Mouse (Mus musculus): ENCODE data around the gene Tac2. TPM values are rescaled to one million over a fixed set of nuclear protein-coding genes. Genes with fewer than 3 reads are reported as not detected.

Tac2 gene
- polyA plus RNA-seq, 1 experiment from 2014 or later = 18.4 TPM

- H3K9ac ChIP-seq = no peak overlapping the region
- 81% methylated on average over 7 of the region's 7 CpGs for WGBS (ENCODE audit: insufficient replicate concordance)
- no peaks in the 10 kb centered on the region for H3K9me3 ChIP-seq (replicated peaks)
- no peak for ATAC-seq (ENCODE audit: insufficient read depth)
- H3K4me3 ChIP-seq (replicated peaks) = no peak overlapping the region
- peaks cover 11% of the 10 kb centered on the region for H3K4me1 ChIP-seq (replicated peaks)
- no peaks in the 10 kb centered on the region for H3K27me3 ChIP-seq
- no peak overlapping the region for H3K27ac ChIP-seq (replicated peaks)
- peaks cover 64% of the 10 kb centered on the region for H3K36me3 ChIP-seq (replicated peaks)
- no peak overlapping the region for H3K4me2 ChIP-seq
These were observed 28.5 kb upstream of the Tac2 start for GRCm38 (mm10) chr10:127695775-127696174.

GRCm38 (mm10) chr10:127698966-127699365, 25.3 kb upstream of the Tac2 start:
- WGBS (ENCODE audit: insufficient replicate concordance) = 83% methylated on average over 7 of the region's 7 CpGs
- Histone ChIP-seq H3K9me3 (replicated peaks) (no peaks in the 10 kb centered on the region), H3K27ac (replicated peaks) (no peak overlapping the region)

GRCm38 (mm10) chr10:127703299-127703698, 21.0 kb upstream of the Tac2 start:
- no peak overlapping the region for H3K4me3 ChIP-seq (replicated peaks)
- ATAC-seq (ENCODE audit: insufficient read depth) = no peak
- 36% methylated on average over 4 of the region's 4 CpGs for WGBS (ENCODE audit: insufficient replicate concordance)

More at GRCm38 (mm10) chr10:127698966-127699365, 25.3 kb upstream of the Tac2 start:
- Histone ChIP-seq H3K9ac (no peak overlapping the region), H3K27me3 (no peaks in the 10 kb centered on the region), H3K4me3 (replicated peaks) (no peak overlapping the region), H3K4me2 (no peak overlapping the region), H3K36me3 (replicated peaks) (peaks cover 42% of the 10 kb centered on the region), H3K4me1 (replicated peaks) (peaks cover 11% of the 10 kb centered on the region)
- no peak for ATAC-seq (ENCODE audit: insufficient read depth)

GRCm38 (mm10) chr10:127704293-127704692, 20.0 kb upstream of the Tac2 start:
- H3K4me3 ChIP-seq (replicated peaks) = no peak overlapping the region
- H3K27me3 ChIP-seq = 0 out of 2 replicates have a peak, but pooled peaks cover 2% of the 10 kb centered on the region
- no peak for ATAC-seq (ENCODE audit: insufficient read depth)
- H3K27ac ChIP-seq (replicated peaks) = no peak overlapping the region
- no peaks in the 10 kb centered on the region for H3K9me3 ChIP-seq (replicated peaks)
- 0 out of 2 replicates have a peak, but pooled peaks cover under 1% of the 10 kb centered on the region for H3K36me3 ChIP-seq (replicated peaks)
- WGBS (ENCODE audit: insufficient replicate concordance) = 41% methylated on average over 2 of the region's 2 CpGs
- H3K4me2 ChIP-seq = no peak overlapping the region
- H3K9ac ChIP-seq = no peak overlapping the region
- no peaks in the 10 kb centered on the region; the same call in 1 of the 2 replicates for H3K4me1 ChIP-seq (replicated peaks)

More at GRCm38 (mm10) chr10:127703299-127703698, 21.0 kb upstream of the Tac2 start:
- 0 out of 2 replicates have a peak, but pooled peaks cover 2% of the 10 kb centered on the region for H3K27me3 ChIP-seq
- no peaks in the 10 kb centered on the region; the same call in 1 of the 2 replicates for H3K4me1 ChIP-seq (replicated peaks)
- H3K9me3 ChIP-seq (replicated peaks) = no peaks in the 10 kb centered on the region
- H3K9ac ChIP-seq = no peak overlapping the region
- no peak overlapping the region for H3K4me2 ChIP-seq
- peaks cover 8% of the 10 kb centered on the region for H3K36me3 ChIP-seq (replicated peaks)
- no peak overlapping the region for H3K27ac ChIP-seq (replicated peaks)

GRCm38 (mm10) chr10:127704766-127705220, 19.5 kb upstream of the Tac2 start, which contains the start of gene Myo1a:
Gene Myo1a, plus strand, starts transcription at chr10:127705170.
- H3K9ac ChIP-seq = no peak within 1 kb of the TSS
- H3K4me2 ChIP-seq = no peak within 1 kb of the TSS
- 0 out of 2 replicates have a peak, but pooled peaks cover 2% of the 10 kb centered on the region for H3K27me3 ChIP-seq
- no peak within 1 kb of the TSS for H3K4me3 ChIP-seq (replicated peaks)
- H3K4me1 ChIP-seq (replicated peaks) = no peaks in the 10 kb centered on the region; the same call in 1 of the 2 replicates
- WGBS (ENCODE audit: insufficient replicate concordance) = 43% methylated on average over 2 of the region's 2 CpGs
- no peak for ATAC-seq (ENCODE audit: insufficient read depth)
- no peaks in the 10 kb centered on the region for H3K36me3 ChIP-seq (replicated peaks)
- no peak within 1 kb of the TSS for H3K27ac ChIP-seq (replicated peaks)
- no peaks in the 10 kb centered on the region for H3K9me3 ChIP-seq (replicated peaks)

GRCm38 (mm10) chr10:127705783-127706182, 18.5 kb upstream of the Tac2 start:
- 0 out of 2 replicates have a peak, but pooled peaks cover 2% of the 10 kb centered on the region for H3K27me3 ChIP-seq
- no peak overlapping the region for H3K9ac ChIP-seq
- no peaks in the 10 kb centered on the region for H3K36me3 ChIP-seq (replicated peaks)
- 38% methylated on average over 4 of the region's 4 CpGs for WGBS (ENCODE audit: insufficient replicate concordance)
- no peaks in the 10 kb centered on the region; the same call in 1 of the 2 replicates for H3K4me1 ChIP-seq (replicated peaks)
- H3K9me3 ChIP-seq (replicated peaks) = no peaks in the 10 kb centered on the region
- H3K27ac ChIP-seq (replicated peaks) = no peak overlapping the region
- no peak overlapping the region for H3K4me3 ChIP-seq (replicated peaks)
- no peak for ATAC-seq (ENCODE audit: insufficient read depth)
- H3K4me2 ChIP-seq = no peak overlapping the region

GRCm38 (mm10) chr10:127707721-127708120, 16.6 kb upstream of the Tac2 start:
- H3K9me3 ChIP-seq (replicated peaks) = no peaks in the 10 kb centered on the region
- WGBS (ENCODE audit: insufficient replicate concordance) = 63% methylated on average over 7 of the region's 7 CpGs
- no peak overlapping the region for H3K27ac ChIP-seq (replicated peaks)
- H3K9ac ChIP-seq = no peak overlapping the region
- ATAC-seq (ENCODE audit: insufficient read depth) = no peak
- 0 out of 2 replicates have a peak, but pooled peaks cover 2% of the 10 kb centered on the region for H3K27me3 ChIP-seq
- no peaks in the 10 kb centered on the region for H3K36me3 ChIP-seq (replicated peaks)
- no peak overlapping the region for H3K4me3 ChIP-seq (replicated peaks)
- H3K4me1 ChIP-seq (replicated peaks) = no peaks in the 10 kb centered on the region; the same call in 1 of the 2 replicates
- H3K4me2 ChIP-seq = no peak overlapping the region

- H3K36me3 ChIP-seq (replicated peaks) = no peaks in the 10 kb centered on the region
- WGBS (ENCODE audit: insufficient replicate concordance) = 67% methylated on average over 3 of the region's 3 CpGs
- H3K9ac ChIP-seq = no peak overlapping the region
- no peaks in the 10 kb centered on the region; the same call in 1 of the 2 replicates for H3K4me1 ChIP-seq (replicated peaks)
- no peak overlapping the region for H3K4me3 ChIP-seq (replicated peaks)
- no peaks in the 10 kb centered on the region for H3K9me3 ChIP-seq (replicated peaks)
- no peak for ATAC-seq (ENCODE audit: insufficient read depth)
- no peak overlapping the region for H3K27ac ChIP-seq (replicated peaks)
- H3K27me3 ChIP-seq = peaks cover 6% of the 10 kb centered on the region; the same call in 1 of the 2 replicates
- H3K4me2 ChIP-seq = no peak overlapping the region
These were observed 15.4 kb upstream of the Tac2 start for GRCm38 (mm10) chr10:127708850-127709370.

GRCm38 (mm10) chr10:127710331-127710730, 13.9 kb upstream of the Tac2 start:
- WGBS (ENCODE audit: insufficient replicate concordance) = 69% methylated on average over 13 of the region's 13 CpGs
- no peaks in the 10 kb centered on the region; the same call in 1 of the 2 replicates for H3K4me1 ChIP-seq (replicated peaks)
- peaks cover 6% of the 10 kb centered on the region; the same call in 1 of the 2 replicates for H3K27me3 ChIP-seq
- H3K4me3 ChIP-seq (replicated peaks) = no peak overlapping the region
- H3K27ac ChIP-seq (replicated peaks) = no peak overlapping the region
- no peak overlapping the region for H3K4me2 ChIP-seq
- H3K36me3 ChIP-seq (replicated peaks) = no peaks in the 10 kb centered on the region
- H3K9ac ChIP-seq = no peak overlapping the region
- no peaks in the 10 kb centered on the region for H3K9me3 ChIP-seq (replicated peaks)
- no peak for ATAC-seq (ENCODE audit: insufficient read depth)

- no peak for ATAC-seq (ENCODE audit: insufficient read depth)
- H3K4me3 ChIP-seq (replicated peaks) = no peak overlapping the region
- H3K4me2 ChIP-seq = no peak overlapping the region
- no peaks in the 10 kb centered on the region for H3K4me1 ChIP-seq (replicated peaks)
- H3K9ac ChIP-seq = no peak overlapping the region
- H3K36me3 ChIP-seq (replicated peaks) = no peaks in the 10 kb centered on the region
- 70% methylated on average over 6 of the region's 6 CpGs for WGBS (ENCODE audit: insufficient replicate concordance)
- peaks cover 6% of the 10 kb centered on the region; the same call in 1 of the 2 replicates for H3K27me3 ChIP-seq
- H3K27ac ChIP-seq (replicated peaks) = no peak overlapping the region
- H3K9me3 ChIP-seq (replicated peaks) = no peaks in the 10 kb centered on the region
These were observed 11.5 kb upstream of the Tac2 start for GRCm38 (mm10) chr10:127712736-127713135.

- Histone ChIP-seq H3K36me3 (replicated peaks) (no peaks in the 10 kb centered on the region), H3K9ac (no peak overlapping the region)
- ATAC-seq (ENCODE audit: insufficient read depth) = no peak
These were observed 2.4 kb upstream of the Tac2 start for GRCm38 (mm10) chr10:127721671-127722418.

More at GRCm38 (mm10) chr10:127721671-127722418, 2.4 kb upstream of the Tac2 start:
- peaks cover 34% of the 10 kb centered on the region for H3K4me1 ChIP-seq (replicated peaks)
- no peak overlapping the region for H3K4me3 ChIP-seq (replicated peaks)
- 22% methylated on average over 20 of the region's 20 CpGs for WGBS (ENCODE audit: insufficient replicate concordance)
- H3K27ac ChIP-seq (replicated peaks) = no peak overlapping the region
- no peaks in the 10 kb centered on the region for H3K9me3 ChIP-seq (replicated peaks)
- H3K27me3 ChIP-seq = peaks cover 56% of the 10 kb centered on the region
- H3K4me2 ChIP-seq = no peak overlapping the region; the same call in 1 of the 2 replicates

All from liver, embryonic 15.5 days (tissue).